Mouse (Mus musculus): ENCODE data around the gene Apoh. TPM values are rescaled to one million over a fixed set of nuclear protein-coding genes. Genes with fewer than 3 reads are reported as not detected.

Gene Apoh
- polyA plus RNA-seq, 1 experiment from 2014 or later: 36.7 TPM

- H3K9me3 ChIP-seq (replicated peaks): no peaks in the 10 kb centered on the region
- peak overlapping the region; percentile 31 for H3K4me2 ChIP-seq
- H3K36me3 ChIP-seq: no peaks in the 10 kb centered on the region
- no peak overlapping the region for H3K4me3 ChIP-seq
- no peak overlapping the region for H3K27ac ChIP-seq
- no peaks in the 10 kb centered on the region for H3K27me3 ChIP-seq (replicated peaks)
- H3K9ac ChIP-seq: no peak overlapping the region
- no peak for ATAC-seq
- H3K4me1 ChIP-seq: no peaks in the 10 kb centered on the region
- WGBS (ENCODE audit: insufficient replicate concordance): 64% methylated on average over 7 of the region's 7 CpGs
Measured at GRCm38 (mm10) chr11:108396076-108396829, 53.1 kb downstream of the Apoh start.

- no peak for ATAC-seq
- Histone ChIP-seq H3K27ac (no peak overlapping the region), H3K4me3 (no peak overlapping the region), H3K27me3 (replicated peaks) (no peaks in the 10 kb centered on the region), H3K36me3 (no peaks in the 10 kb centered on the region), H3K4me2 (no peak overlapping the region), H3K4me1 (no peaks in the 10 kb centered on the region), H3K9me3 (replicated peaks) (no peaks in the 10 kb centered on the region), H3K9ac (no peak overlapping the region)
- 56% methylated on average over 8 of the region's 9 CpGs for WGBS (ENCODE audit: insufficient replicate concordance)
Measured at GRCm38 (mm10) chr11:108409876-108410644, 66.9 kb downstream of the Apoh start.

DNA sequence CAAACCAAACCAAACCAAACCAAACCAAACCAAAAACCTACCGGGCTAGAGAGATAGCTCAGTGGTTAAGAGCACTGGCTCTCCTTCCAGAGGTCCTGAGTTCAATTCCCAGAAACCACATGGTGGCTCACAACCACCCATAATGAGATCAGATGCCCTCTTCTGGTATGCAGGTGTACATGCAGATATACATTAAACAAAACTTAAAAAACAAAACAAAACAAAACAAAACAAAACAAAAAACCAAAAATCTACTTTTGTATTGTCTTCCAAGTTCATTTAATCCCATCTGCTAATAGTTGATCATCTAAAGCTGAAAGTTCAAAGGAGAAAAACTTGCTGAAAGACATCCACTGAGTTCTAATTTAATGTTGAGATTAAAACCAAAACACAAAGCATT is 73.2 kb downstream of the Apoh start:
- H3K4me3 ChIP-seq: no peak overlapping the region
- ATAC-seq: no peak

DNA sequence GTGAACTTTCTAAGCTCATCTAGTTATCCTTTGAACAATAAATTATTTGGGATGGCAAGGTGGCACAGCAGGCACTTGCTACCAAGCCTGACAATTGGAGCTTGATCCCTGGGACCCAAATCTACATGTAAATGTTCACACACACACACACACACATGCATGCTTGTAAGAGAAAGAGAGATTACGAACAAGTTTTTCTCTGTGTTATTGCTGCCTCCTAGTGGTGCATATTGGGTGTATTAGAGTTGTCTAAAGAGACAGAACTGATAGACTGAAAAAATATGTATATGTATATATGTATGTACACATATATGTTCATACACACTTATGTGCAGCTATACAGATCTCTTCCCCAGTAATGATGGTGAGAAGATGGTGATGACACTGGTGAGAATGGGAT is 75.4 kb downstream of the Apoh start:
- Histone ChIP-seq H3K27me3 (replicated peaks) (peaks cover 9% of the 10 kb centered on the region), H3K9me3 (replicated peaks) (no peaks in the 10 kb centered on the region), H3K9ac (no peak overlapping the region), H3K27ac (no peak overlapping the region), H3K4me1 (no peaks in the 10 kb centered on the region), H3K4me2 (no peak overlapping the region), H3K4me3 (no peak overlapping the region), H3K36me3 (no peaks in the 10 kb centered on the region)
- WGBS (ENCODE audit: insufficient replicate concordance): 11% methylated on average over 1 of the region's 1 CpGs
- ATAC-seq: no peak

More for the DNA sequence above, 73.2 kb downstream of the Apoh start:
- H3K9ac ChIP-seq: no peak overlapping the region
- no peaks in the 10 kb centered on the region for H3K9me3 ChIP-seq (replicated peaks)
- WGBS (ENCODE audit: insufficient replicate concordance): 81% methylated on average over 1 of the region's 1 CpGs
- H3K27ac ChIP-seq: no peak overlapping the region
- H3K4me1 ChIP-seq: no peaks in the 10 kb centered on the region
- H3K4me2 ChIP-seq: no peak overlapping the region
- no peaks in the 10 kb centered on the region for H3K27me3 ChIP-seq (replicated peaks)
- H3K36me3 ChIP-seq: no peaks in the 10 kb centered on the region

DNA sequence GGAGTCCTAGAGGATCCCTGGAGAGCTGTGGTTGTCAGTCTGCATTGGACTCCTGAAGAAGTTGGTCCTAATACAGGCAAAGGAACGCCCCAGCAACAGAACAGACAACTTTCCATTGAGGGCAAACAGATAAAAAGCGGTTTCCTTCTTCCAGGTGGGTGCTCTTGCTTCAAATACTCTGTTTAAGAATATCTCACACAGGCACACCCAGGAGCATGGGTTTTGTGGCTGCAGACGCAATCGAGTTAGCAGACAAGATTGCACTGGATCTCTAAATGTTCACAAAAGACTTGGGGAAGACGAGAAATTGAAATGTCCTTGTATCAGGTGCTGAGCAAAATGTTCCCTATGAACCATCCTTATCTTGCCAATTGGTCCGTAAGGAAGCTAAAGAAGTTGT is 76.1 kb downstream of the Apoh start:
- H3K9me3 ChIP-seq (replicated peaks): no peaks in the 10 kb centered on the region
- H3K4me2 ChIP-seq: no peak overlapping the region
- no peak overlapping the region for H3K4me3 ChIP-seq
- no peak for ATAC-seq
- 0 out of 2 replicates have a peak, but pooled peaks cover 3% of the 10 kb centered on the region for H3K4me1 ChIP-seq
- H3K36me3 ChIP-seq: no peaks in the 10 kb centered on the region
- no peak overlapping the region for H3K27ac ChIP-seq
- H3K9ac ChIP-seq: no peak overlapping the region
- 65% methylated on average over 6 of the region's 6 CpGs for WGBS (ENCODE audit: insufficient replicate concordance)
- H3K27me3 ChIP-seq (replicated peaks): peaks cover 15% of the 10 kb centered on the region

DNA sequence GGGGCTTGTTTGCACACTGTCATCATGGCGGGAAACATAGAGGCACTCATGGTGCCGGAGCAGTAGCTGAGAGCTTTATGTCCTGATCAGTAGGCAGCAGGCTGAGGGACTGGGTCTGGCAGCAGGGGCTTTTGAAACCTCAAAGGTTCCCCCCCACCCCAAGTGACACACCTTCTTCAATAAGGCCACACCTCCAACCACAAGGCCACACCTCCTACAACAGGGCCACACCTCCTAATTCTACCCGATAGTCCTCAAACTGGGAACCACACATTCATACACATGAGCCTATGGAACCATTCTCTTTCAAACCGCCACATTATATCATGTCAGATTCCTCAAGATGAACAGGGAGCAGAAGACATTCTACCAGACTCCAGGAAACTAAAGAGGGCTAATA is 77.6 kb downstream of the Apoh start:
- Histone ChIP-seq H3K4me3 (no peak overlapping the region), H3K4me1 (peaks cover 16% of the 10 kb centered on the region; the same call in 1 of the 2 replicates), H3K27me3 (replicated peaks) (peaks cover 27% of the 10 kb centered on the region), H3K4me2 (no peak overlapping the region), H3K9me3 (replicated peaks) (no peaks in the 10 kb centered on the region), H3K36me3 (no peaks in the 10 kb centered on the region), H3K9ac (no peak overlapping the region), H3K27ac (no peak overlapping the region)
- 59% methylated on average over 4 of the region's 4 CpGs for WGBS (ENCODE audit: insufficient replicate concordance)
- ATAC-seq: no peak

DNA sequence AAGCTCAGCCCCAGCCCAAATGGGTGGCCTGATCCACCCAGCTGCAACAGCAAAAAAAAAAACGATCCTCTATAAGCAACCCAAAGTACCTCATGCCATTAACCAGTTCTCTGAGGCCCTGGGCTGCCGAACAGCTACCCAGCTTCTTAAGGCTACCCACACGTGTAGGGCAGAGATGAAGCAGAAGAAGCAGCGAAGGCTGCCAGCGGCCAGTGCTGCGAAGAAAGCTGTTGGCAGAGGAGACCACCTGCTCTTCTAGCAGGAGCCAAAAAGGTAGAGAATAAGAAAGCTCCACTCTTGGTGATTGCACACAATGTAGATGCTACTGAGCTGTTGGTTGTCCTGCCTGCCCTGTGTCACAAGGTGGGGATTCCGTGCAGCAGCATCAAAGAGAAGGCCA is 80.1 kb downstream of the Apoh start:
- peaks cover 18% of the 10 kb centered on the region; the same call in 1 of the 2 replicates for H3K4me1 ChIP-seq
- no peak overlapping the region for H3K27ac ChIP-seq
- no peak overlapping the region for H3K4me3 ChIP-seq
- peaks cover 39% of the 10 kb centered on the region for H3K27me3 ChIP-seq (replicated peaks)
- no peaks in the 10 kb centered on the region for H3K9me3 ChIP-seq (replicated peaks)
- 67% methylated on average over 7 of the region's 7 CpGs for WGBS (ENCODE audit: insufficient replicate concordance)
- no peak overlapping the region for H3K9ac ChIP-seq
- H3K4me2 ChIP-seq: no peak overlapping the region
- no peak for ATAC-seq
- H3K36me3 ChIP-seq: no peaks in the 10 kb centered on the region

DNA sequence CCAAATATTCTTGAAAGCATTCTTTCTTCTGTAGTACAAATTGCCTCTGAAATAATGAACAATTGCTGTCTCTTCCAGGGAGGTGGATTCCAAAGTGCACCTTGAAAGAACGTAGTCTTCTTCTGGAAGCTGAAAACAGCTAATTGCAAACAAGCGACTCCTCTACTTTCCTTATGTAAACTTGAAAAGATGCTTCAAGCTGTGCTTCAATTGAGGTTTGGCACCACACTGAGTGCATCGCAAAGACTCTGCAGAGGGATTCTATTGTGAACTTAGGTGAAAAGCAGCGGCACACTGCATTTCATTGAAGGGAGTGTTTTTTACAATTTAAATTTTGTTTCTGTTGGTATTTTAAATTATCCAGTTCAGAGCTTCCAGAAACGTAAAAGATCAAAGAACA is 81.0 kb downstream of the Apoh start:
- no peaks in the 10 kb centered on the region for H3K36me3 ChIP-seq
- H3K4me3 ChIP-seq: peak overlapping the region; percentile 66; the same call in 1 of the 2 replicates
- H3K9me3 ChIP-seq (replicated peaks): no peaks in the 10 kb centered on the region
- H3K4me1 ChIP-seq: peaks cover 18% of the 10 kb centered on the region; the same call in 1 of the 2 replicates
- H3K9ac ChIP-seq: no peak overlapping the region
- H3K4me2 ChIP-seq: peak overlapping the region; percentile 90
- H3K27ac ChIP-seq: no peak overlapping the region
- no peak for ATAC-seq
- H3K27me3 ChIP-seq (replicated peaks): peaks cover 39% of the 10 kb centered on the region
- WGBS (ENCODE audit: insufficient replicate concordance): 23% methylated on average over 5 of the region's 5 CpGs

GRCm38 (mm10) chr11:108424889-108425591 is 81.9 kb downstream of the Apoh start, which contains the start of gene Cep112:
Gene Cep112, plus strand, starts transcription at chr11:108425192.
- no peaks in the 10 kb centered on the region for H3K9me3 ChIP-seq (replicated peaks)
- peak within 1 kb of the TSS; percentile 66 for H3K4me3 ChIP-seq
- peak within 1 kb of the TSS; percentile 75 for H3K9ac ChIP-seq
- WGBS (ENCODE audit: insufficient replicate concordance): under 1% methylated on average over 61 of the region's 61 CpGs
- ATAC-seq: peak; percentile 95
- H3K27ac ChIP-seq: no peak within 1 kb of the TSS
- peaks cover 43% of the 10 kb centered on the region for H3K27me3 ChIP-seq (replicated peaks)
- peaks cover 18% of the 10 kb centered on the region; the same call in 1 of the 2 replicates for H3K4me1 ChIP-seq
- no peaks in the 10 kb centered on the region for H3K36me3 ChIP-seq
- peak within 1 kb of the TSS; percentile 90 for H3K4me2 ChIP-seq

DNA sequence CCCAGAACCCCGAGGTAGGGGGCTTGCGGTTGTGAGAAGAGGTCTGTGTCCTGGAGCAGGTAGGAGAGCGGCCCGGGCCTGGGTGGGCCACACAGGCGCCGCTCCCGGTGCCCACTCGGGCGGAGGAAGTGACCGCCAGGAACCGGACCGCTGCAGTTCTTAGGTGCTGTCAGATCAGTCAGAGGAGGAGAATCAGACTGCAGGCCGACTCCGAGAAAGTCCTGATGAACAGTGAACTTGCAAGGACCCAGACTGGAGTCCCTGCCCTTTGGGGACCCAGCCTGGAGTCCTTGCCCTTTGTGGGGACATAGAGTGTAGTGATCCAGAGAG is 82.4 kb downstream of the Apoh start:
- no peaks in the 10 kb centered on the region for H3K36me3 ChIP-seq
- H3K27me3 ChIP-seq (replicated peaks): peaks cover 43% of the 10 kb centered on the region
- ATAC-seq: peak; percentile 9
- WGBS (ENCODE audit: insufficient replicate concordance): 9% methylated on average over 14 of the region's 14 CpGs
- H3K9me3 ChIP-seq (replicated peaks): no peaks in the 10 kb centered on the region
- peak overlapping the region; percentile 90 for H3K4me2 ChIP-seq
- peak overlapping the region; percentile 66 for H3K4me3 ChIP-seq
- H3K27ac ChIP-seq: no peak overlapping the region
- H3K4me1 ChIP-seq: peaks cover 18% of the 10 kb centered on the region; the same call in 1 of the 2 replicates
- peak overlapping the region; percentile 75 for H3K9ac ChIP-seq

DNA sequence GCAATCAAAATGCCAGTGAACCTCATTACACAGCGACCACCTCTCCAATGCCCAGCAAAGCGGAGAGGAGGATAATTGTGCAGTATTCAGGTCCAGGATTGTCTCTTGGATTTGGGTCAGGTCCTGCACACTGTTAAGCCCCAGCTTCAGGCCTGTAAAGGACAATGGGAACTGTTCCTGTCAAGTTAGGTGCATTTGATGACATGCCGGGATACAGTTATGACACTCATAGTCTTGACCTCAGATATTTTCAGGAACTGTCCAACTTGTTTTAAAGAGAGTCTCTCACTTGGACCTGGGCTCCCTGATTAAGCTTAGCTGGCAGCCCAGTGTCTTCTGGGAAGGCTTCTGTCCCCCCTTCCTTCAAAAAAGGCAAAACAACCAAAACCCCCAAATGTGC is 82.9 kb downstream of the Apoh start:
- Histone ChIP-seq H3K4me3 (peak overlapping the region; percentile 66; the same call in 1 of the 2 replicates), H3K4me2 (peak overlapping the region; percentile 90)

DNA sequence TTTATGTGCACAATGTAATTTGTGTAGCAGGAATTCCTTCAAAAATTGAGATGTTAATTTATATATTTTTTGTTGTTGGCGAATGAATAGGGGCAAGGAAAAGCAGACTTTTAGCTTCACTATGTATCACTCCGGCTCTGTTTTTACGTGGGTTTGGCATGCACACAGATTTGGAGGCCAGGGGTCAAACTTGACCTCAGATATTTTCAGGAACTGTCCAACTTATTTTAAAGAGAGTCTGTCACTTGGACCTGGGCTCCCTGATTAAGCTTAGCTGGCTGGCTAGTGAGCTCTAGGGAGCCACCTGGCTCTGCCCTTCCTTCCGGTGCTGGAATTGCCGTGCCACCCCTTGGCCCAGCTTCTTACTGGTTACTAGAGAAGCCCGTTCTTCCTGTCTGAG is 84.0 kb downstream of the Apoh start:
- H3K9me3 ChIP-seq (replicated peaks): no peaks in the 10 kb centered on the region
- no peak overlapping the region for H3K4me2 ChIP-seq
- no peaks in the 10 kb centered on the region for H3K36me3 ChIP-seq
- no peak for ATAC-seq
- WGBS (ENCODE audit: insufficient replicate concordance): 55% methylated on average over 6 of the region's 6 CpGs
- H3K4me1 ChIP-seq: peaks cover 18% of the 10 kb centered on the region; the same call in 1 of the 2 replicates
- H3K27me3 ChIP-seq (replicated peaks): peaks cover 43% of the 10 kb centered on the region
- no peak overlapping the region for H3K9ac ChIP-seq
- no peak overlapping the region for H3K4me3 ChIP-seq
- H3K27ac ChIP-seq: no peak overlapping the region

More for the DNA sequence above, 82.9 kb downstream of the Apoh start:
- Histone ChIP-seq H3K27ac (no peak overlapping the region), H3K4me1 (peaks cover 18% of the 10 kb centered on the region; the same call in 1 of the 2 replicates), H3K9ac (no peak overlapping the region), H3K9me3 (replicated peaks) (no peaks in the 10 kb centered on the region), H3K36me3 (no peaks in the 10 kb centered on the region), H3K27me3 (replicated peaks) (peaks cover 43% of the 10 kb centered on the region)
- ATAC-seq: no peak
- 77% methylated on average over 3 of the region's 3 CpGs for WGBS (ENCODE audit: insufficient replicate concordance)

All from liver, embryonic 12.5 days (tissue).